Mouse (Mus musculus) limb, embryonic 14.5 days (tissue): ENCODE results near the gene Pnpla2. TPM values are rescaled to one million over a fixed set of nuclear protein-coding genes. Genes with fewer than 3 reads are reported as not detected.

Experiments
- ATAC-seq: fragments of 200-750 bp; cut with Nextera tagmentation; 2 replicates; pipeline ENCODE4 v1.8.0; 2017; ENCODE audit warnings: low read depth, moderate number of reproducible peaks, moderate TSS enrichment; ENCODE audit not compliant: low FRiP score
- DNase-seq: peaks from one replicate; pipeline ENCODE4 v3.0.0-alpha.2; 2015; ENCODE audit warnings: low spot score
- H3K27ac ChIP-seq: fragments of 300-500 bp; sonication (generic); replicated peaks from 2 replicates; pipeline ENCODE4 v1.5.1; 2014; ENCODE audit warnings: low read depth, mild to moderate bottlenecking, low read length, moderate library complexity, mixed read lengths
- H3K27me3 ChIP-seq: fragments of 300-500 bp; sonication (generic); 2 replicates; pipeline ENCODE4 v1.6.1; 2014; ENCODE audit warnings: low read length, mixed read lengths; ENCODE audit not compliant: control insufficient read depth, insufficient read depth
- H3K36me3 ChIP-seq: fragments of 300-500 bp; sonication (generic); 2 replicates; pipeline ENCODE4 v1.6.1; 2014; ENCODE audit warnings: mild to moderate bottlenecking, low read length, moderate library complexity, mixed read lengths; ENCODE audit not compliant: control insufficient read depth, insufficient read depth
- H3K4me1 ChIP-seq: fragments of 300-500 bp; sonication (generic); 2 replicates; pipeline ENCODE4 v1.6.1; 2014; ENCODE audit warnings: antibody characterized with exemption, low read length, mixed read lengths; ENCODE audit not compliant: control insufficient read depth, insufficient read depth
- H3K4me2 ChIP-seq: fragments of 300-500 bp; sonication (generic); replicated peaks from 2 replicates; pipeline ENCODE4 v1.6.1; 2014; ENCODE audit warnings: low read depth, mild to moderate bottlenecking, low read length, moderate library complexity; ENCODE audit not compliant: severe bottlenecking
- H3K4me3 ChIP-seq: fragments of 300-500 bp; sonication (generic); replicated peaks from 2 replicates; pipeline ENCODE4 v1.5.1; 2014; ENCODE audit warnings: low read length
- H3K9ac ChIP-seq: fragments of 300-500 bp; sonication (generic); 2 replicates; pipeline ENCODE4 v1.6.1; 2014; ENCODE audit warnings: mild to moderate bottlenecking, low read depth, low read length, moderate library complexity; ENCODE audit not compliant: severe bottlenecking
- H3K9me3 ChIP-seq: fragments of 300-500 bp; sonication (generic); 2 replicates; pipeline ENCODE4 v1.6.1; 2016; ENCODE audit warnings: low read length; ENCODE audit not compliant: control insufficient read depth
- POLR2A ChIP-seq: fragments of 200-500 bp; IDR thresholded peaks from 2 replicates; pipeline ENCODE4 v1.8.0; 2012; ENCODE audit warnings: inconsistent platforms, mild to moderate bottlenecking, moderate library complexity, borderline replicate concordance; ENCODE audit not compliant: insufficient read depth, insufficient read length; ENCODE audit errors: extremely low read depth
- WGBS: fragments of 180-500 bp; shearing (Covaris S2); extraction: QIAGEN DNeasy Blood & Tissue Kit; methylation state at CpG from one replicate; pipeline ENCODE4 v1.1.7; 2014; 5-methylcytosine and 5-hydroxymethylcytosine counted together
- polyA plus RNA-seq, 2 experiments: library from polyadenylated mRNA; depleted of rRNA in 1 of 2; stranded (reverse) in 1 of 2; unstranded in 1 of 2; fragments of >200 nt; fragmentation: Nextera tagmentation in 1 of 2; extraction: Ambion mirVana in 1 of 2; gene quantifications; 2 replicates each; pipeline versions ENCODE4 v1.2.1 to v1.2.3; 2012 to 2014

Gene Pnpla2
- polyA plus RNA-seq, 2 experiments = 14.5 to 14.8 TPM

- ATAC-seq (no peak), DNase-seq (no peak)
- Histone ChIP-seq H3K27ac (no peak overlapping the region), H3K4me3 (no peak overlapping the region), H3K9ac (no peak overlapping the region), H3K27me3 (peaks cover 7% of the 10 kb centered on the region; the same call in 1 of the 2 replicates), H3K4me1 (peaks cover 15% of the 10 kb centered on the region), H3K36me3 (peaks cover 4% of the 10 kb centered on the region), H3K9me3 (no peaks in the 10 kb centered on the region), H3K4me2 (no peak overlapping the region)
- no peak for TF ChIP-seq POLR2A
- 78% methylated on average over 1 of the region's 1 CpGs for WGBS
Observed at GRCm38 (mm10) chr7:141486239-141486638, 31.2 kb downstream of the Pnpla2 start.

- Histone ChIP-seq H3K4me3 (no peak overlapping the region), H3K9ac (no peak overlapping the region), H3K36me3 (peaks cover 13% of the 10 kb centered on the region), H3K4me2 (no peak overlapping the region), H3K4me1 (peaks cover 7% of the 10 kb centered on the region), H3K27me3 (peaks cover 7% of the 10 kb centered on the region; the same call in 1 of the 2 replicates), H3K9me3 (no peaks in the 10 kb centered on the region), H3K27ac (no peak overlapping the region)
- TF ChIP-seq POLR2A = no peak
- DNase-seq (no peak), ATAC-seq (no peak)
- WGBS = 71% methylated on average over 7 of the region's 7 CpGs
Observed at GRCm38 (mm10) chr7:141487141-141487540, 32.1 kb downstream of the Pnpla2 start.

DNA sequence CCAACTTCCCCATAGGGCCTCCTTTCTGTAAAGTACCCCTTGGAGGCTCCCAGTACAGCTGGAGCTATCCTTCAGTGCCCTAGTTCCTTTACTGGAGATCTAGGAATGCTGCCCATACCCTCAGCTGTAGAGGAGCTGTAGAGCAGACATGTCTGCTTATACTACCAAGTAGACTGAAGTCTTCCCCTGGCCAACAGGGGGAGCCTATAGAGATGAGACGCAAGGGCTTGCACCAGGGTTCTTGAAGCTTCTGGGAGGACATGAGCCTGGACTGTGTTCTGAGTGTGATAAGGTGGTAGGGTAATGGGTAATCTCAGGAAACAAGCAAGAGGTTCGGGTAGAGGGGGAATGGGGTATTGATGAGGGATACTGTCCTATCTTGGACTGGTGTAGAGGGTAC, 36.2 kb downstream of the Pnpla2 start:
- H3K4me1 ChIP-seq = no peaks in the 10 kb centered on the region
- peaks cover 28% of the 10 kb centered on the region for H3K36me3 ChIP-seq
- no peak overlapping the region for H3K4me2 ChIP-seq
- ATAC-seq = no peak
- no peak for DNase-seq
- 66% methylated on average over 2 of the region's 2 CpGs for WGBS
- H3K9ac ChIP-seq = no peak overlapping the region
- H3K4me3 ChIP-seq = no peak overlapping the region
- no peaks in the 10 kb centered on the region for H3K9me3 ChIP-seq
- H3K27ac ChIP-seq = no peak overlapping the region
- no peaks in the 10 kb centered on the region for H3K27me3 ChIP-seq
- TF ChIP-seq POLR2A = no peak

DNA sequence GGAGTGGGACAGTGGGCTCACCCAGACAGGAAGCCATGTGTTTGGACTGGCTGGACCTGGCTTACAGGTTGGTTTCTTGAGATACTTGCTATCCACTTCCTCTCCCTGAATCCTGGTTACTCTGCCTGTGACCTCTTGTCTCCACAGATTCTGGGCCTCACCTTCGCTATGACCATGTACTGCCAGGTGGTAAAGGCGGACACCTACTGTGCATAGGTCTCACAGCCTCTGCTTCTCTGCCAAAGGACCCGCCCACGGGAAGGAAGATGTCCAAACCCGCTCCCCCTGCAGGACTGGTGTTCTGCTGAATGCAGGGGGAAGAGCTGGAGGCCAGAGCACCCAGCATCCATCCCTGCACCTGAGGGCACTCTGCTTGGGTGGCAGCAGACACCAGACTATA, 37.7 kb downstream of the Pnpla2 start:
- Histone ChIP-seq H3K4me1 (no peaks in the 10 kb centered on the region), H3K9ac (no peak overlapping the region), H3K27ac (no peak overlapping the region), H3K9me3 (no peaks in the 10 kb centered on the region), H3K27me3 (no peaks in the 10 kb centered on the region), H3K4me3 (no peak overlapping the region), H3K36me3 (peaks cover 28% of the 10 kb centered on the region), H3K4me2 (no peak overlapping the region)
- TF ChIP-seq POLR2A = no peak
- ATAC-seq = no peak
- DNase-seq = no peak
- 86% methylated on average over 5 of the region's 5 CpGs for WGBS

- ATAC-seq (no peak), DNase-seq (no peak)
- Histone ChIP-seq H3K27me3 (no peaks in the 10 kb centered on the region), H3K4me2 (no peak overlapping the region), H3K27ac (no peak overlapping the region), H3K36me3 (peaks cover 28% of the 10 kb centered on the region), H3K9me3 (no peaks in the 10 kb centered on the region), H3K9ac (no peak overlapping the region), H3K4me3 (no peak overlapping the region), H3K4me1 (no peaks in the 10 kb centered on the region)
- TF ChIP-seq POLR2A = no peak
- WGBS = 80% methylated on average over 1 of the region's 1 CpGs
Observed at GRCm38 (mm10) chr7:141493729-141494128, 38.7 kb downstream of the Pnpla2 start.

GRCm38 (mm10) chr7:141495379-141495778, 40.4 kb downstream of the Pnpla2 start:
- Histone ChIP-seq H3K9me3 (no peaks in the 10 kb centered on the region), H3K4me1 (no peaks in the 10 kb centered on the region), H3K27me3 (no peaks in the 10 kb centered on the region), H3K4me3 (no peak overlapping the region), H3K4me2 (no peak overlapping the region), H3K36me3 (peaks cover 37% of the 10 kb centered on the region), H3K27ac (no peak overlapping the region), H3K9ac (no peak overlapping the region)
- 87% methylated on average over 2 of the region's 2 CpGs for WGBS
- DNase-seq = no peak
- no peak for TF ChIP-seq POLR2A
- no peak for ATAC-seq
